Mouse (Mus musculus): ENCODE data around the gene Plxna2. TPM values are rescaled to one million over a fixed set of nuclear protein-coding genes. Genes with fewer than 3 reads are reported as not detected.

Gene Plxna2
- polyA plus RNA-seq, 1 experiment: 34.7 TPM

DNA sequence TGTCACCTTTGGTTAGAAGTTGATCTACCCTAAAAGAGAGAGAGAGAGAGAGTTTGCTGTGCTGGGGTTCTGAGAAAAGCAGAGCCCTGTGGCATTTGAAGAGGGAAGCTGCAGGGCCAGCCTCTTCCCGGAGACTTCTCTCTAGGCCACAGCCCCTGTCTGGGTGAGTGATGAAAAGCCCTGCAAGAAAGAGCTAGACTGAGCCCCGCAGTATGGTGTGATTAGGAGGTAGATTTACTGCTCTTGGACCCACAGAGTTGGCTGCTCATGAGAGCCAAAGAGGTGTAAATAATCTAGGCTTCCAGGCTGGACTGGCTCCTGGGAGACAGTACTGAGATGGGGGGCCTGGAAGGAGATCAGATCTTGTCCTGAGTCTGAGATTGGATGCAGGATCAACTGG, 94.4 kb downstream of the Plxna2 start:
- Histone ChIP-seq H3K27ac (ENCODE audit: insufficient read depth, low read length) (no peak overlapping the region), H3K4me3 (ENCODE audit: insufficient read depth, low read length) (no peak overlapping the region), H3K4me1 (ENCODE audit: control insufficient read depth, insufficient read depth, low read length) (peaks cover 3% of the 10 kb centered on the region)
- TF ChIP-seq POLR2A (IDR thresholded peaks at IDR 0.05; ENCODE audit: extremely low read depth, insufficient read depth, low read length): no peak
- TF ChIP-seq CTCF (IDR thresholded peaks at IDR 0.05; ENCODE audit: extremely low read depth, insufficient read depth, low read length): no peak

DNA sequence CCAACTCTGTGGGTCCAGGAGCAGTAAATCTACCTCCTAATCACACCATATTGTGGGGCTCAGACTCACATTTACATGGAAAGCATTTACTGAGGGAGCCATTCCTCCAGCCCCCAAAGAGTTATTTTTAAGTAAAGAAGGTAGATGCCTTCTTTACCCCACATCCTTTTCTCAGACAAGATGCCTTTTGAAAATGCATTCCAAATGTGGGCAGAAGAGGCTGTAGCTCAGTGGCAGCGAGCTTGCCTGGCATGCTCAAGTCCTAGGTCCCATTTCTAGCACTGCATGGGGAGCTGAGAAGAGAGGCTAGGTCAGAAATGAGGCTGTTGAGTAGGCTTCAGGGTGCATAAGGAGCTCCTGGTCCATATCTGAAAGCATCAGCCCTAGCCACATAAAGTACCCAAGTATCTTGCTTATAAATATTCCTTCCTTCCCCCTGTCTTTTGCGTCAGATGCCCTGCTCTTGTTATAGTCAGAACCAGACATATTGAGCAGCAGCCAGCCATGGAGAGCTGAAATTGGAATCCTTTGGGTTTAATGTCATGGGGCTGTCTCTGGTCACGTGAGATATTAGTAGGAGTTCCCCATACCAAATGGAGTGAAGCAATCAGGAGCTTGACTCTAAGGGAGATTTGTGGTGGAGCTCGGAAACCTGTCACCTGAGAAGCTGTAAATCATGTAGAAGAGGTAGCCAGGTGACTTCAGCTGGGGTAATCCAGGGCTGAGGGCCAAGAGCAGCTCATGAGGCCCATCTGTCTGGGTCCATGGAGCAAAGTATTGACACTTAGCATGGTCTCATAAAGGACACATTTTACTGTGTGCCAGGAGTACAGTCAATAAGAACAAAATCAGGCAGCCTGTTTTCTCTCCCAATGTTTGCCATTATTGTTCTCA, 96.4 kb downstream of the Plxna2 start:
- Histone ChIP-seq H3K4me3 (ENCODE audit: insufficient read depth, low read length) (no peak overlapping the region), H3K4me1 (ENCODE audit: control insufficient read depth, insufficient read depth, low read length) (no peaks in the 10 kb centered on the region; the same call in 1 of the 2 replicates), H3K27ac (ENCODE audit: insufficient read depth, low read length) (no peak overlapping the region; the same call in 1 of the 2 replicates)
- TF ChIP-seq CTCF (IDR thresholded peaks at IDR 0.05; ENCODE audit: extremely low read depth, insufficient read depth, low read length) (no peak), POLR2A (IDR thresholded peaks at IDR 0.05; ENCODE audit: extremely low read depth, insufficient read depth, low read length) (no peak)

DNA sequence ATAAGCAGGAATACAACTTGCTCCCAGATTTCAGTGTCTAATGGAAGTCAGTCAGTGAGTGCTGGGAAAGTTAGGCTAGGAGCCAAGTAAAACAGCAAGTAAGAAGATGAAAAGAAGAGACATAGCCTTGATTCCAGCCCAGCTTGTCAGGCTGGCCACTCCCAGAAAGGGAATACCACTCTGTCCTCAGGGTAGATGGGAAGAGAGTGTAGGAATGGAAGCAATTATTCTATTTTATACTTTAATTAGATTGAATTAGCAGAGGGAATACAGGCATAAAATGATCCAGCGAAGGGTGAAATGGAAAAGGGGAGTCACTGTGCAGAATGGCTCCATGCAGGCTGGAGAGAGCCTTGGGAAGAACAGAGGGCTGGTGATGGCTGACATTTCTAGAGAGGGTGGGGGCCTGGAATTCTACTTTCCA, 99.4 kb downstream of the Plxna2 start:
- H3K27ac ChIP-seq (ENCODE audit: insufficient read depth, low read length): no peak overlapping the region
- H3K4me1 ChIP-seq (ENCODE audit: control insufficient read depth, insufficient read depth, low read length): no peaks in the 10 kb centered on the region; the same call in 1 of the 2 replicates
- no peak overlapping the region for H3K4me3 ChIP-seq (ENCODE audit: insufficient read depth, low read length)
- TF ChIP-seq POLR2A (IDR thresholded peaks at IDR 0.05; ENCODE audit: extremely low read depth, insufficient read depth, low read length) (no peak), CTCF (IDR thresholded peaks at IDR 0.05; ENCODE audit: extremely low read depth, insufficient read depth, low read length) (no peak)

DNA sequence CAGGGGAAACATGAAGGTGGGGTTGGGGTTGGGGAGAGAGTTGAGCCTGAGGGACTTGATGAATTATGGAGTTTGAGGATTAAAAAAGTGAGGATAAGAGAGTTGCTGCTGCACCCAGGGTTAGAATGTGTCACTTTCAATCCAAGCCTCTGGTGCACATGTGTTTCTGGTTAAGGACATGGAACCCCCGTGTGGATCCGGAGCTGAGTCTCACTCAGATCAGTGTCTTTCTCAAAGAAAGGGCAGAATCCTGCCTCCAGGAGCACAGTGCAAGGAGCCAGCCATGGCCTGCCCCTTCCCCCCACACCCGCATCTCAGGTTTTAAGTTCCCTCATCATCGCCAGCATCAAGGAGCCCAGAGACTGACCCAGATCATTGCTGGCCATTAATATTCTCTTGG, 102.4 kb downstream of the Plxna2 start:
- no peak overlapping the region for H3K4me3 ChIP-seq (ENCODE audit: insufficient read depth, low read length)
- H3K4me1 ChIP-seq (ENCODE audit: control insufficient read depth, insufficient read depth, low read length): peaks cover 4% of the 10 kb centered on the region; the same call in 1 of the 2 replicates
- no peak overlapping the region for H3K27ac ChIP-seq (ENCODE audit: insufficient read depth, low read length)
- TF ChIP-seq POLR2A (IDR thresholded peaks at IDR 0.05; ENCODE audit: extremely low read depth, insufficient read depth, low read length): no peak
- no peak for TF ChIP-seq CTCF (IDR thresholded peaks at IDR 0.05; ENCODE audit: extremely low read depth, insufficient read depth, low read length)

DNA sequence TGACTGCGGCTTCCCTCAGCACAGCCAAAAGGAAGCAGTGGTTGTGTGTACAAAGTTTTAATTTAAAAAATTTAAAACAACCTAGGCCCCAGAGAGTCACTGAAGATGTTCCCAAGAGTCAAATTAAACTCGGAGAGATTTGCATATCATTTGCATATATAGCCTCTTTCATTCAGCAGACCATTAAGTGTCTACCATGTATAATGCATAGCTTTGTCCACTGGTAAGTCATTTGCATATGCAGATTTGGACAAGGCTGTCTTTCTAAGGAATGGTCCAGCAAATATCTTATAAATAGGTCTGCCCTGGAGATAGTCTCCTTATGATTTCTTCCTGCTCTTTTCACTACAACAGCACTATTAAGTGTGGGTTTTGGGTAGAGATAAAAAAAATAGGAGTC, 103.2 kb downstream of the Plxna2 start:
- Histone ChIP-seq H3K4me1 (ENCODE audit: control insufficient read depth, insufficient read depth, low read length) (peaks cover 4% of the 10 kb centered on the region; the same call in 1 of the 2 replicates), H3K4me3 (ENCODE audit: insufficient read depth, low read length) (no peak overlapping the region), H3K27ac (ENCODE audit: insufficient read depth, low read length) (no peak overlapping the region)
- TF ChIP-seq POLR2A (IDR thresholded peaks at IDR 0.05; ENCODE audit: extremely low read depth, insufficient read depth, low read length) (no peak), CTCF (IDR thresholded peaks at IDR 0.05; ENCODE audit: extremely low read depth, insufficient read depth, low read length) (no peak)

DNA sequence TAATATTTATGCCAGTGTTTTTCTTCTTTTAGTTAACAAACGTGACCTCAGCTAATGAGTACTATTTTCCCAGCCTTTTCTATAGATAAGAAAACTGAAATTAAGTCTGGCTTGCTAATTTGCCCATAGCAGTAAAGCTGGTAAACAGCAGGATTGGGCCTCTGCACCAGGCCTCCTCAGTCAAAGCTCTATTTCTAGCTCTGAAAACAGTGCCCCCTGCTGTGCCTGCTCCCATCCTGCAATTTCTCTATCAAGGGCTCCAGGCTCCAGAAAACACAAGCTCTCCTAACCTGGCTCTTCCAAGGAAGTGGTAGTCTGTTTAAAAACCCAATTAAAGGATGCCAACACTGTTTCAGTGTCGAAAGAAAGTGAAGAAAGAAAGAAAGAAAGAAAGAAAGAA, 104.3 kb downstream of the Plxna2 start:
- no peak for TF ChIP-seq POLR2A (IDR thresholded peaks at IDR 0.05; ENCODE audit: extremely low read depth, insufficient read depth, low read length)
- TF ChIP-seq CTCF (IDR thresholded peaks at IDR 0.05; ENCODE audit: extremely low read depth, insufficient read depth, low read length): peak; percentile 65
- no peak overlapping the region for H3K27ac ChIP-seq (ENCODE audit: insufficient read depth, low read length)
- no peak overlapping the region for H3K4me3 ChIP-seq (ENCODE audit: insufficient read depth, low read length)
- peaks cover 4% of the 10 kb centered on the region; the same call in 1 of the 2 replicates for H3K4me1 ChIP-seq (ENCODE audit: control insufficient read depth, insufficient read depth, low read length)

DNA sequence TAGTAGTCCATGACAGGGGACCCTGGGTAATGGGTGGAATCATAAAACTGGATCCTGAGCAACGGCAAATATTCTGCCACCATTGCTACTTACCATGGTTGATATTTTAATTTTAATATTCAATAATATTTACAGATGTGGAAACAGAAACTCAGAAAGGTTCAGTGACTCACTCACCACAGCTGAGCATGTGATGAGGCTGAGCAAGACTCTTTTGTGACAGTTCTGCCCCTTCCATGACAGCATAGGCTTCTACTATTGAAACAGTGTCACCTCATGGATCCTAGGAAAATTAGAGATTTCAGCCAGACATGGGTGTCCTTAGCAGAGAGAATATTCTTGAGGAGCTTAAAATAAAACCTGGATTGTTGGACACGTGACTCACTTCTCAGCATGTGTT, 116.8 kb downstream of the Plxna2 start:
- no peak overlapping the region for H3K27ac ChIP-seq (ENCODE audit: insufficient read depth, low read length)
- TF ChIP-seq CTCF (IDR thresholded peaks at IDR 0.05; ENCODE audit: extremely low read depth, insufficient read depth, low read length): no peak

DNA sequence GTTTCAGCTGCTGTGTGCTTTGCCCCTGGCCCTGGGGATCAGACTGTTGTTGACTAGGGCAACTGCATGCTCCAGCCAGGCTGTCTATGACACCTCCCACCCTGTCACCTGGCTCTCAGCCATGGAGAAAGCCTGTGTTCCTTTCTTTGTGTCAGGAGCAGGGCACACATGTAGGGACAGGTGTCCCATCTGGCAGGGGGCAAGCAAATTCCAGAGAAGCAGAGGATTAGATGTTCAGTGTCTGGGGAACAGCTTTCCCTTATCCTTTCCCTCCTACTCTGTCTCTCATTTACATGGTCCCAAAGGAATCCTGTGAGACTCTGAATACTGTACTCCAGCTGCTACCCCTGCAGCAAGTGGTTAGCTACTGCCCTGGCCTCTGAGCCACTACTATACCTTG, 121.9 kb downstream of the Plxna2 start:
- Histone ChIP-seq H3K27ac (ENCODE audit: insufficient read depth, low read length) (no peak overlapping the region), H3K4me1 (ENCODE audit: control insufficient read depth, insufficient read depth, low read length) (peaks cover 10% of the 10 kb centered on the region)
- TF ChIP-seq CTCF (IDR thresholded peaks at IDR 0.05; ENCODE audit: extremely low read depth, insufficient read depth, low read length): no peak
- no peak for TF ChIP-seq POLR2A (IDR thresholded peaks at IDR 0.05; ENCODE audit: extremely low read depth, insufficient read depth, low read length)

More for the DNA sequence above, 116.8 kb downstream of the Plxna2 start:
- H3K4me1 ChIP-seq (ENCODE audit: control insufficient read depth, insufficient read depth, low read length): peaks cover 11% of the 10 kb centered on the region
- H3K4me3 ChIP-seq (ENCODE audit: insufficient read depth, low read length): no peak overlapping the region

DNA sequence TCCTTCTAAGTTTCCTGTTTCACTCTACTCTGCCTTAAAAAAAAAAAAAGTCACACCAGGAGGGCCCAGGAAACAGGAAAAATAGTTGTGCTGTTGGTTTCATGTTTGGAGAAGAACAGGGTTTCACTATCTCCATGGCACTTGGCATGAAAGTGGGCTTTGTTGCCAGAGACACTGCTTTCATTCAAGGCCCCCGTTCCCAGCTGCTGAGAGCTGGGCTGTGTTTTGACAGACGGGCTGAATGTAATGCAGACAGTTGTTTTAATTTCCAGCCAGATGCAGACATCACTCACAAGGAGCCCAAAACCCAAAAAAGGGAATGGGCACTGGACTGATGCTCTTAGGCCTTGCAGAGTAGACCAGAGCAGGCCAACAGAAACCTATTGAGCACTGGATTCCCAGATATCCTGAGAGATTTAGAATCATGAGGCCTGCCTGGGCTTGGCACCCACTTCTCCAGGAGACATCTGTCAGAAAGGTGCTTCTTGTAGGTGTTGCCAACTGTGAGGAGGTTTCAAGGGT, 124.9 kb downstream of the Plxna2 start:
- Histone ChIP-seq H3K4me3 (ENCODE audit: insufficient read depth, low read length) (no peak overlapping the region), H3K27ac (ENCODE audit: insufficient read depth, low read length) (no peak overlapping the region), H3K4me1 (ENCODE audit: control insufficient read depth, insufficient read depth, low read length) (peaks cover 4% of the 10 kb centered on the region)
- TF ChIP-seq CTCF (IDR thresholded peaks at IDR 0.05; ENCODE audit: extremely low read depth, insufficient read depth, low read length) (no peak), POLR2A (IDR thresholded peaks at IDR 0.05; ENCODE audit: extremely low read depth, insufficient read depth, low read length) (no peak)

More for the DNA sequence above, 121.9 kb downstream of the Plxna2 start:
- no peak overlapping the region for H3K4me3 ChIP-seq (ENCODE audit: insufficient read depth, low read length)

Data from cortical plate, adult 2 months (tissue).